Mouse (Mus musculus) lung, postnatal 4 days (tissue): ENCODE data around the gene Drd2.

Experiments used
- DNase-seq, 2 experiments: peaks; one replicate each; pipeline ENCODE4 v3.0.0; 2021

Drd2 gene

DNA sequence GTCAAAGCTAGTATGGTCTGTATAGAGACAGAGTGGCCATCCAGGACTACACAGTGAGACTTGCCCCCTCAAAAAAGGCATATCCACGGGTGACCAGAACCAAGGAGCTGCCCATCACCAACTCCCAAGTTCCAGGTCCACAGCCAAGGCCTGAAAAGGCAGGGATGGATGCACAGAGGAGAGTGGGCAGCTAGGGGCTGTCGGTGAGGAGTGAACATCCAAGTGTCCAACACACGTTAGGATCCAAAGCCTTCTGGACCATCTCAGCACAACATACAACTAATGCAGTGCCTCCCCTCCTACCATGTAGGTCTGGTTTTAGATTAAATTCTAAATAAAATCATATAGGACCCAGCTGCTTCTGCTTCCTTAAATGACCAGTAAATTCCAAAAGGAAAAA is 115.7 kb downstream of the Drd2 start:
- no peak for DNase-seq
